Mouse (Mus musculus) lung, adult 2 months (tissue): ENCODE measurements around the gene Rps6kc1.
A peak's percentile ranks its signal among the peaks of the same experiment; 100 is the strongest.

Source experiments
- CTCF ChIP-seq: fragments of 200-500 bp; IDR thresholded peaks from 2 replicates; pipeline ENCODE4 v1.5.1; 2011; ENCODE audit warnings: mild to moderate bottlenecking, low read length, control low read depth; ENCODE audit not compliant: insufficient read depth
- POLR2A ChIP-seq: fragments of 200-500 bp; IDR thresholded peaks from 2 replicates; pipeline ENCODE4 v1.6.1; 2011; ENCODE audit warnings: low read depth, mild to moderate bottlenecking, control low read depth, low read length, borderline replicate concordance; ENCODE audit errors: extremely low read depth

DNA sequence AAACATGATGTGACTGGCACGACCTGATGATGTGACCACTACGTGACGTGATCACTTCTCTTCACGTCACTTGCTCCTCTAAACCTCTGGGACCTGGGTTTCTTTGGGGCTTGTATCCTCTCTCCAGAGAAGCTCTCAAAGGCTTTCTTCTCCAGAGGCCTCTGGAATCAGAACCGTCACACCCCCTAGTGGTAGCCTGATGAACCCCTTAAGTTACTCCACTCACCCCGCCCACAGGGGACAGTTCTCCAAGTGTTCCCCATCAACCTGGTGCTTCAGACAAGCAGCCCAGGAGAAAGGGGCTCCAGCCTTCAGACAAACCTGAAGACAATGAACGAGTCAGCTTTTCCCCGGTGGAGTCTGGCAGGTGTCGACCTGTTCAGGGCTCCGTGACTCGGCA, 216.0 kb downstream of the Rps6kc1 start:
- TF ChIP-seq CTCF (peak; percentile 8; the same call in 1 of the 2 replicates), POLR2A (no peak)
